Mouse (Mus musculus) liver, embryonic 11.5 days (tissue): ENCODE data around the gene Mfap5. TPM values are rescaled to one million over a fixed set of nuclear protein-coding genes. Genes with fewer than 3 reads are reported as not detected.
"Not testable (repeated sequence)": the region's sequence is repeated elsewhere in the genome, so short reads cannot be mapped to it uniquely, and the experiment has no call there.

Experiments
- ATAC-seq: fragments of 200-750 bp; cut with Nextera tagmentation; replicated peaks from 2 replicates; pipeline ENCODE4 v1.8.0; 2017; ENCODE audit warnings: moderate number of reproducible peaks, mild to moderate bottlenecking, moderate TSS enrichment, moderate library complexity; ENCODE audit not compliant: low FRiP score
- DNase-seq: peaks from one replicate; pipeline ENCODE4 v3.0.0-alpha.2; 2017; ENCODE audit warnings: low spot score
- H3K27ac ChIP-seq: fragments of 300-500 bp; sonication (generic); 2 replicates; pipeline ENCODE4 v1.5.1; 2014; ENCODE audit warnings: mild to moderate bottlenecking, low read depth, low read length, control low read depth
- H3K27me3 ChIP-seq: fragments of 300-500 bp; sonication (generic); replicated peaks from 2 replicates; pipeline ENCODE4 v1.6.1; 2014; ENCODE audit warnings: low read length, mixed read lengths; ENCODE audit not compliant: control insufficient read depth, insufficient read depth
- H3K36me3 ChIP-seq: fragments of 300-500 bp; sonication (generic); 2 replicates; pipeline ENCODE4 v1.6.1; 2014; ENCODE audit warnings: mild to moderate bottlenecking, low read length, moderate library complexity, mixed read lengths; ENCODE audit not compliant: control insufficient read depth, insufficient read depth
- H3K4me1 ChIP-seq: fragments of 300-500 bp; sonication (generic); replicated peaks from 2 replicates; pipeline ENCODE4 v1.6.1; 2014; ENCODE audit warnings: low read length, mixed read lengths; ENCODE audit not compliant: control insufficient read depth, insufficient read depth
- H3K4me2 ChIP-seq: fragments of 300-500 bp; sonication (generic); 2 replicates; pipeline ENCODE4 v1.6.1; 2014; ENCODE audit warnings: mild to moderate bottlenecking, control low read depth, moderate library complexity
- H3K4me3 ChIP-seq: fragments of 300-500 bp; sonication (generic); 2 replicates; pipeline ENCODE4 v1.5.1; 2014; ENCODE audit warnings: low read depth, low read length, control low read depth
- H3K9ac ChIP-seq: fragments of 300-500 bp; sonication (generic); 2 replicates; pipeline ENCODE4 v1.6.1; 2014; ENCODE audit warnings: low read depth, low read length, control low read depth
- H3K9me3 ChIP-seq: fragments of 300-500 bp; sonication (generic); 2 replicates; pipeline ENCODE4 v1.6.1; 2016; ENCODE audit warnings: low read length, inconsistent platforms, mixed read lengths; ENCODE audit not compliant: control insufficient read depth
- WGBS: fragments of 180-500 bp; shearing (Covaris S2); extraction: QIAGEN DNeasy Blood & Tissue Kit; methylation state at CpG from one replicate; pipeline ENCODE4 v1.1.7; 2014; 5-methylcytosine and 5-hydroxymethylcytosine counted together
- polyA plus RNA-seq: library from polyadenylated mRNA; unstranded; fragments of >200 nt; fragmentation: Nextera tagmentation; extraction: Ambion mirVana; gene quantifications from 2 replicates; pipeline ENCODE4 v1.2.1, GENCODE M21; 2014

Mfap5 gene
- polyA plus RNA-seq, 1 experiment from 2014 or later: 0.67 TPM

- Histone ChIP-seq H3K27ac (no peak overlapping the region), H3K4me3 (no peak overlapping the region), H3K4me2 (no peak overlapping the region), H3K9ac (no peak overlapping the region), H3K9me3 (no peaks in the 10 kb centered on the region), H3K27me3 (no peaks in the 10 kb centered on the region), H3K4me1 (no peaks in the 10 kb centered on the region), H3K36me3 (no peaks in the 10 kb centered on the region)
- DNase-seq (no peak), ATAC-seq (no peak)
- WGBS: 71% methylated on average over 4 of the region's 4 CpGs
These were observed 604 bp upstream of the Mfap5 start for GRCm38 (mm10) chr6:122505041-122505440.

GRCm38 (mm10) chr6:122508494-122508893 lies 2.8 kb downstream of the Mfap5 start:
- DNase-seq (no peak), ATAC-seq (no peak)
- no peak overlapping the region for H3K27ac ChIP-seq
- no peaks in the 10 kb centered on the region for H3K9me3 ChIP-seq
- no peaks in the 10 kb centered on the region for H3K36me3 ChIP-seq
- H3K4me2 ChIP-seq: no peak overlapping the region
- WGBS: 65% methylated on average over 8 of the region's 8 CpGs
- H3K4me3 ChIP-seq: no peak overlapping the region
- no peaks in the 10 kb centered on the region for H3K4me1 ChIP-seq
- H3K9ac ChIP-seq: no peak overlapping the region
- H3K27me3 ChIP-seq: no peaks in the 10 kb centered on the region

- no peaks in the 10 kb centered on the region for H3K36me3 ChIP-seq
- DNase-seq (no peak), ATAC-seq (no peak)
- H3K27ac ChIP-seq: no peak overlapping the region
- WGBS: 66% methylated on average over 12 of the region's 12 CpGs
- H3K9me3 ChIP-seq: no peaks in the 10 kb centered on the region
- no peaks in the 10 kb centered on the region for H3K27me3 ChIP-seq
- H3K9ac ChIP-seq: no peak overlapping the region
- H3K4me2 ChIP-seq: no peak overlapping the region
- no peak overlapping the region for H3K4me3 ChIP-seq
- no peaks in the 10 kb centered on the region for H3K4me1 ChIP-seq
These were observed 7.6 kb downstream of the Mfap5 start for GRCm38 (mm10) chr6:122512914-122513878.

- Histone ChIP-seq H3K4me3 (no peak overlapping the region), H3K36me3 (no peaks in the 10 kb centered on the region), H3K27ac (no peak overlapping the region), H3K27me3 (no peaks in the 10 kb centered on the region), H3K4me2 (no peak overlapping the region), H3K9me3 (no peaks in the 10 kb centered on the region), H3K9ac (no peak overlapping the region), H3K4me1 (no peaks in the 10 kb centered on the region)
- DNase-seq: no peak
- WGBS: 64% methylated on average over 3 of the region's 3 CpGs
- no peak for ATAC-seq
These were observed 8.7 kb downstream of the Mfap5 start for GRCm38 (mm10) chr6:122514312-122514711.

GRCm38 (mm10) chr6:122515762-122516161 lies 10.1 kb downstream of the Mfap5 start:
- WGBS: 89% methylated on average over 2 of the region's 2 CpGs
- H3K27ac ChIP-seq, H3K4me3 ChIP-seq, ATAC-seq, H3K9me3 ChIP-seq, DNase-seq, H3K4me1 ChIP-seq, H3K4me2 ChIP-seq, H3K9ac ChIP-seq, H3K36me3 ChIP-seq, H3K27me3 ChIP-seq: not testable (repeated sequence)

GRCm38 (mm10) chr6:122517668-122518067 lies 12.0 kb downstream of the Mfap5 start:
- no peaks in the 10 kb centered on the region for H3K9me3 ChIP-seq
- 79% methylated on average over 1 of the region's 1 CpGs for WGBS
- DNase-seq (no peak), ATAC-seq (no peak)
- no peak overlapping the region for H3K4me2 ChIP-seq
- no peaks in the 10 kb centered on the region for H3K27me3 ChIP-seq
- no peak overlapping the region for H3K27ac ChIP-seq
- no peak overlapping the region for H3K4me3 ChIP-seq
- H3K9ac ChIP-seq: no peak overlapping the region
- H3K36me3 ChIP-seq: no peaks in the 10 kb centered on the region
- no peaks in the 10 kb centered on the region for H3K4me1 ChIP-seq

GRCm38 (mm10) chr6:122519384-122519783 lies 13.7 kb downstream of the Mfap5 start:
- no peak overlapping the region for H3K9ac ChIP-seq
- no peak overlapping the region for H3K4me3 ChIP-seq
- ATAC-seq: no peak
- no peak overlapping the region for H3K4me2 ChIP-seq
- DNase-seq: no peak
- no peaks in the 10 kb centered on the region for H3K36me3 ChIP-seq
- H3K4me1 ChIP-seq: no peaks in the 10 kb centered on the region
- WGBS: 36% methylated on average over 2 of the region's 2 CpGs
- H3K27ac ChIP-seq: no peak overlapping the region
- H3K27me3 ChIP-seq: no peaks in the 10 kb centered on the region
- H3K9me3 ChIP-seq: no peaks in the 10 kb centered on the region

GRCm38 (mm10) chr6:122522595-122522994 lies 16.9 kb downstream of the Mfap5 start:
- H3K4me2 ChIP-seq: no peak overlapping the region
- H3K36me3 ChIP-seq: no peaks in the 10 kb centered on the region
- no peaks in the 10 kb centered on the region for H3K4me1 ChIP-seq
- no peak overlapping the region for H3K27ac ChIP-seq
- DNase-seq (no peak), ATAC-seq (no peak)
- WGBS: 67% methylated on average over 9 of the region's 9 CpGs
- no peak overlapping the region for H3K9ac ChIP-seq
- no peak overlapping the region for H3K4me3 ChIP-seq
- H3K9me3 ChIP-seq: no peaks in the 10 kb centered on the region
- no peaks in the 10 kb centered on the region for H3K27me3 ChIP-seq

GRCm38 (mm10) chr6:122523289-122523688 lies 17.6 kb downstream of the Mfap5 start:
- H3K9me3 ChIP-seq: no peaks in the 10 kb centered on the region
- 83% methylated on average over 8 of the region's 8 CpGs for WGBS
- no peaks in the 10 kb centered on the region for H3K27me3 ChIP-seq
- no peaks in the 10 kb centered on the region for H3K4me1 ChIP-seq
- H3K9ac ChIP-seq: no peak overlapping the region
- no peak overlapping the region for H3K27ac ChIP-seq
- DNase-seq (no peak), ATAC-seq (no peak)
- no peak overlapping the region for H3K4me2 ChIP-seq
- no peak overlapping the region for H3K4me3 ChIP-seq
- H3K36me3 ChIP-seq: no peaks in the 10 kb centered on the region
